8 mouse cellular contexts compared by ENCODE assay signal in genomic region chr9:32940111-32940813, GRCm38 (mm10).
DNase-seq lines count a peak whose midpoint lies in the region; ATAC-seq lines count a peak whose summit lies in the region.

No protein-coding gene starts in this region.

- peak; percentile 82 for DNase-seq in R1 (ENCODE audit: low read depth, low spot score)
- peak; percentile 85 to 86 for DNase-seq in cerebellum, postnatal 14 days
- DNase-seq in frontal cortex, postnatal 36 days (ENCODE audit: low spot score in 2 of 2), result peak; percentile 73 to 84
- DNase-seq in layer of hippocampus, postnatal 36 days, result peak; percentile 54 to 74
- DNase-seq in lung, postnatal 25 days (ENCODE audit: low spot score), result peak; percentile 89
- DNase-seq in retina, embryonic 14.5 days (ENCODE audit: low spot score), result peak; percentile 90
- DNase-seq in thymus, postnatal 36 days, result peak; percentile 83

- H3K4me3 ChIP-seq in hindbrain, embryonic 15.5 days, result peak overlapping the region; percentile 48

- peak overlapping the region; percentile 66 for H3K4me2 ChIP-seq in hindbrain, embryonic 15.5 days

- peak; percentile 81 for ATAC-seq in hindbrain, embryonic 15.5 days (ENCODE audit: low FRiP score, low read depth)

- peak overlapping the region; percentile 56 for H3K9ac ChIP-seq in hindbrain, embryonic 15.5 days

- peaks cover 12% of the 10 kb centered on the region for H3K4me1 ChIP-seq in hindbrain, embryonic 15.5 days (replicated peaks)

- 21% methylated on average over 19 of the region's 19 CpGs for WGBS in hindbrain, embryonic 15.5 days

- peaks cover 8% of the 10 kb centered on the region; the same call in 1 of the 2 replicates for H3K27me3 ChIP-seq in hindbrain, embryonic 15.5 days

- no peaks in the 10 kb centered on the region for H3K9me3 ChIP-seq in hindbrain, embryonic 15.5 days

- no peaks in the 10 kb centered on the region for H3K36me3 ChIP-seq in hindbrain, embryonic 15.5 days

- no peak overlapping the region; the same call in 1 of the 2 replicates for H3K27ac ChIP-seq in hindbrain, embryonic 15.5 days (replicated peaks)
